Mouse (Mus musculus): Measurements from ENCODE around the gene Golga2. TPM values are rescaled to one million over a fixed set of nuclear protein-coding genes. Genes with fewer than 3 reads are reported as not detected.
A peak's percentile ranks its signal among the peaks of the same experiment; 100 is the strongest.

Golga2 gene
- polyA plus RNA-seq, 1 experiment from 2014 or later = 22.6 TPM

DNA sequence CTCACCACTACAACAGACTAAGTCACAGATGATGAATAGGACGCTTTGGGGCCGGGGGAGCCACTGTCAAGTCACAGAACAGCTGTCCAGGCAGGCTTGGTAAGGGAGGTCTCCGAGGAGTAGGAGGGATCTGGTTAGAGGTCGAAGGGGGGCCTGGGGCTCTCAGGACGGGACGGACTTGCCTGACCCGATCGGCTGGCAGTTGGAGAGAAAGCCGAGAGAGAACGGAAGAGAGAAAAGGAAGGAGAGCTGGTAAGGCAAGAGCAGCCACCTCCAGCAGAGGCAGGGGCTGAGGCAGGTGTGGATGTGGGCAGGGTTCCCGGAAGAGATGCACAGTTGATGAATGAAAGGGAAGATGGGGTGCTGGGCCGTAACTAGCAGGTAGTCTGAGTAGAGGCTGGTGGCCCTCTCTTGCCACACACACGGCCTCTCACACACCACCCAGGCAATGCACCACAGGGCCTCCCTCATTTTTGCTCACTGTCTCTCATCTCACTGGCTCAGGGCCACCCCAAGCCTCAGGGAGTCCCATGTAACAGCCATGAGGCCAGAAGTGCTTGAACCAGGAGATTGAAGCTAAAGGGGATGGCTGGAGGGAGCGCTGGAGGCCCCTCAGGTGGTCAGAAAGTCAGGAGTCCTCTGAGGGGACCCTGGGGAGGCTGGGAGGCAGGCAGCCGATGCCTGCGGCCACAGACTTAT is 21.8 kb downstream of the Golga2 start:
- H3K4me1 ChIP-seq (replicated peaks; ENCODE audit: control insufficient read depth, insufficient read depth, low read length) = peaks cover 6% of the 10 kb centered on the region; the same call in 1 of the 2 replicates
- H3K36me3 ChIP-seq (ENCODE audit: control insufficient read depth, insufficient read depth, low read length) = peaks cover 5% of the 10 kb centered on the region; the same call in 1 of the 2 replicates
- peaks cover 3% of the 10 kb centered on the region for H3K27me3 ChIP-seq (ENCODE audit: control insufficient read depth, insufficient read depth, low read length)
- ATAC-seq (replicated peaks; ENCODE audit: low FRiP score) (no peak), DNase-seq (ENCODE audit: low spot score) (peak; percentile 49)
- H3K9ac ChIP-seq (ENCODE audit: low read length) = no peak overlapping the region
- H3K4me3 ChIP-seq (ENCODE audit: low read depth, low read length) = no peak overlapping the region
- H3K27ac ChIP-seq (ENCODE audit: low read depth, low read length) = no peak overlapping the region
- H3K4me2 ChIP-seq (ENCODE audit: low read depth, low read length, severe bottlenecking) = no peak overlapping the region
- 92% methylated on average over 16 of the region's 16 CpGs for WGBS
- H3K9me3 ChIP-seq (ENCODE audit: control insufficient read depth, low read length) = no peaks in the 10 kb centered on the region

DNA sequence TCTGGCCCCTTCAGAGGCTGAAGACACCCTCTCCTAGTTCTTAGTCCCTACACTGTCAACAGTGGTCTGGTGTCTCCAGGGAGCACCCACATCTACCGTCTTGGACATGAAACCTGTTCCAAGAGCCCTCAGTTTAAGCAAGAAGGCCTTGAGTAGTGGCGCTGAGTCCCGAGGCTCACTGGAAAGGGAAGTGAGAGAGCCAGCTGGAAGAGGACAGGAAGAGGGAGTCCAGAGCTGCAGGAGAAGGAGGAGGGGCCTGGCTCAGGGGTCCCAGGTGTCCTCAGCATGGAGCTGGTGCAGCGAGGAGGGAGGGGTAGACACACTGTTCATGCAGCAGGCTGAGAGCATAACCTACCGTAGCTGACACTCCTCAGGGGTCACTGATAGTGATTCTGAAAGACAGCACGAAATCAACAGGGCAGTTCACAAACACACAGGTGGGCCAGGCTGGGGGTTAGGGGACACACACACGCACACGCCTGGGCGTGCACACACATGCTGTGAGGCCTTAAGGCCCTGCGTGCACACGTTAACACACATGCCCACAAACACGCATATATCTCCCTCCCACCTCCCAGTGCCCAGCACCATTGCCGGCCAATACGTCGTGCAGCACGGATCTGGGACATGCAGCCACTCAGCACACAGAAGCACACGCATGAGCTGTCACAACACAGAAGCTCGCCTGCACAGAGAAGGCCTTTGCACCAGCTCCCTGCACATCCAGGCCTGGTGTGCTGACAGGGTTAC is 23.1 kb downstream of the Golga2 start:
- WGBS = 90% methylated on average over 18 of the region's 18 CpGs
- no peak overlapping the region for H3K4me3 ChIP-seq (ENCODE audit: low read depth, low read length)
- no peaks in the 10 kb centered on the region for H3K9me3 ChIP-seq (ENCODE audit: control insufficient read depth, low read length)
- peaks cover 3% of the 10 kb centered on the region for H3K27me3 ChIP-seq (ENCODE audit: control insufficient read depth, insufficient read depth, low read length)
- H3K27ac ChIP-seq (ENCODE audit: low read depth, low read length) = no peak overlapping the region
- no peak overlapping the region for H3K9ac ChIP-seq (ENCODE audit: low read length)
- H3K4me1 ChIP-seq (replicated peaks; ENCODE audit: control insufficient read depth, insufficient read depth, low read length) = peaks cover 6% of the 10 kb centered on the region; the same call in 1 of the 2 replicates
- peaks cover 3% of the 10 kb centered on the region; the same call in 1 of the 2 replicates for H3K36me3 ChIP-seq (ENCODE audit: control insufficient read depth, insufficient read depth, low read length)
- ATAC-seq (replicated peaks; ENCODE audit: low FRiP score) = no peak
- no peak for DNase-seq (ENCODE audit: low spot score)
- H3K4me2 ChIP-seq (ENCODE audit: low read depth, low read length, severe bottlenecking) = no peak overlapping the region

DNA sequence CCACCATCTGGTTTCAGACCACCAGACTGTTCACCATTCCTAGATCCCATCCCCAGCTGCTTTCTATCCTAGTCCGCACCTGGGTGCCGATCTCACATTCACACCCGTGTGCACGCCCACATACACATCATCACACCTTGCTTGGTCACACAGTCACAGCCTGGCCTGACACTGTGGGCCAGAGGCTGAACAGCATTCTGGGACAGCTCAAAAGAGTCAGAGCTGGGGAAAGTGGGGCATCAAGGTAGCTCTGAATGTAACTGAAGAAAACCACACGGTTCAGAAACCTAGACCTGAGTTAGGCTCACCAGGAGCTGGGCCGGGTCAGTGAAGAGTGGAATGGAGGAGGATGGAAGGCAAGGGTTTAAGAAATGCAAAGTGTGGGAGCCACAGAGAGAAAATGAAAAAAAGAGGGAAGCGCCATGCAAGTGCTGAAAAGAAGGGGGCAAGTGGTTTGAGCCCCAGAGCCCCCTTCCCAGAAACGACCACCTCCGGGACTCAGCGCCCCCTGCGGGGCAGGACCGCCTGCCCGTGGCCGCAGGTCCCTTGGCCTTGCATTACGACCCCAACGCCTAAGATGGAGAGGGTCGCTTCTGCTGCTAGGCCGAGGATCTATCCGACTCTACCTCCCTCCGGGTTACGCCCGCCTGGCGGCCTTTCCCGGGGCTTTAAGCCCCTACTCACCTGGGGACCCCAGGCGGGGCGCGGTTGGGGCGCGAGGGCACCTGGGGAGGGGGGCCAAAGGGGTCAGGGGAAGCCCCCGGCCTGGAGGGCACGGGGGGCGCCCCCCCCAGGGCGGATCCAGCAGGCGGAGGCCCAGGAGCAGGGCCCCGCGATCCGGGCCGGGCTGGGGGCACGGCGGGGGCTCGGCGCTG is 24.5 kb downstream of the Golga2 start:
- ATAC-seq (replicated peaks; ENCODE audit: low FRiP score) = peak; percentile 28
- peaks cover 6% of the 10 kb centered on the region; the same call in 1 of the 2 replicates for H3K4me1 ChIP-seq (replicated peaks; ENCODE audit: control insufficient read depth, insufficient read depth, low read length)
- peaks cover 3% of the 10 kb centered on the region for H3K27me3 ChIP-seq (ENCODE audit: control insufficient read depth, insufficient read depth, low read length)
- peak; percentile 67 for DNase-seq (ENCODE audit: low spot score)
- 10% methylated on average over 41 of the region's 42 CpGs for WGBS
- H3K36me3 ChIP-seq (ENCODE audit: control insufficient read depth, insufficient read depth, low read length) = no peaks in the 10 kb centered on the region
- peak overlapping the region; percentile 66 for H3K4me3 ChIP-seq (ENCODE audit: low read depth, low read length)
- H3K9ac ChIP-seq (ENCODE audit: low read length) = peak overlapping the region; percentile 81
- peak overlapping the region; percentile 100 for H3K4me2 ChIP-seq (ENCODE audit: low read depth, low read length, severe bottlenecking)
- no peaks in the 10 kb centered on the region for H3K9me3 ChIP-seq (ENCODE audit: control insufficient read depth, low read length)
- H3K27ac ChIP-seq (ENCODE audit: low read depth, low read length) = no peak overlapping the region

DNA sequence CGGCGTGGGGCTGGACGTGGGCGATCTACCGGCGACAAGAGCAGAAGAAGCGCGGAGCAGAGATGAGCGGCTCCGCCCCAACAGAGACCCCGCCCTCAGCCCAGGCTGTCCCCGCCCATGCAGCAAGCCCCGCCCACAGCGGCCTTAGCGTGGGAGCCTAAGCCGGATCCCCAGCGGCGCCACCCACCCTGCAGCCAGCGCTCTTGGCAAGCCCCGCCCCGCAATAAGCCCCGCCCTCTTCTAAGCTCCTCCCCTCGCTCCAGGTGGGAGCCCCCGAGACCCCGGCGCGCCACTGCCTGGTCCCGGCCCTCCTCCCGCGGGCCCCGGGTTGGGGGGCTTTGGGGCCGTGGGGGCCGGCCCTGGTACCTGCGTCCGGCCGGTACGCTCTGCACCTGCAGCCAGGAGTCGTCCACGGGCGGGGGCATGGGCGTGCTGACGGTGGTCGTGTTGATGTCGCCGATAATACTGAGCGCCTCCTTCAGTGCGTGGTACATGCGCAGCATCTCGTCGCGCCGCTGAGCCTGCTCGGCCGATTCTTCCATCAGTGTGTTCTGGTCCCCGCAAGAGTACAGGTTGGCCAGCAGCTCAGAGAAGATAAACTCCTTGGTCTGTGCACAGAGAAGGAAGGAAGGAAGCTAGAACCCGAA is 25.3 kb downstream of the Golga2 start:
- peak overlapping the region; percentile 100 for H3K4me2 ChIP-seq (ENCODE audit: low read depth, low read length, severe bottlenecking)
- peaks cover 3% of the 10 kb centered on the region for H3K27me3 ChIP-seq (ENCODE audit: control insufficient read depth, insufficient read depth, low read length)
- ATAC-seq (replicated peaks; ENCODE audit: low FRiP score) = peak; percentile 86
- H3K9me3 ChIP-seq (ENCODE audit: control insufficient read depth, low read length) = no peaks in the 10 kb centered on the region
- peak overlapping the region; percentile 81 for H3K9ac ChIP-seq (ENCODE audit: low read length)
- H3K4me1 ChIP-seq (replicated peaks; ENCODE audit: control insufficient read depth, insufficient read depth, low read length) = peaks cover 6% of the 10 kb centered on the region; the same call in 1 of the 2 replicates
- DNase-seq (ENCODE audit: low spot score) = peak; percentile 97
- H3K27ac ChIP-seq (ENCODE audit: low read depth, low read length) = no peak overlapping the region
- H3K4me3 ChIP-seq (ENCODE audit: low read depth, low read length) = peak overlapping the region; percentile 66
- H3K36me3 ChIP-seq (ENCODE audit: control insufficient read depth, insufficient read depth, low read length) = no peaks in the 10 kb centered on the region
- WGBS = 1% methylated on average over 40 of the region's 56 CpGs

DNA sequence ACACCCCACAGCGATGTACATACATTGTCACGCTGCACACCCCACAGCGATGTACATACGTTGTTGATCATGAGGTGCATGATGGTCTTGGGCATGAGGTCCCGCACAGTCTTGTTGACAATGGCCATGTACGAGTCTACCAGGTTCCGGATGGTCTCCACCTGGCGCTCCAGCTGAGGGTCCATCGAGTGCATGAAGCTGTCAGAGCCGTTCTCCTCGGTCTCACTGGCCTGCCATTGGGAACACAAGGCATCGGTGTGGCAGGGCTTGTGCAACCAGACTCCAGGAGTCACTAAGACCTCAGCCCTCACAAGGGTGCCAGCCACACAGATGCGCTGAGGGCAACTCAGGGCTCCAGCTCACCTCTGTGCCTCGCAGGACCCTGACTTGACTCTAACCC is 27.6 kb downstream of the Golga2 start:
- no peak overlapping the region for H3K9ac ChIP-seq (ENCODE audit: low read length)
- no peak overlapping the region for H3K27ac ChIP-seq (ENCODE audit: low read depth, low read length)
- H3K4me2 ChIP-seq (ENCODE audit: low read depth, low read length, severe bottlenecking) = no peak overlapping the region
- no peak for DNase-seq (ENCODE audit: low spot score)
- H3K27me3 ChIP-seq (ENCODE audit: control insufficient read depth, insufficient read depth, low read length) = peaks cover 3% of the 10 kb centered on the region
- peaks cover 13% of the 10 kb centered on the region; the same call in 1 of the 2 replicates for H3K4me1 ChIP-seq (replicated peaks; ENCODE audit: control insufficient read depth, insufficient read depth, low read length)
- no peak for ATAC-seq (replicated peaks; ENCODE audit: low FRiP score)
- H3K9me3 ChIP-seq (ENCODE audit: control insufficient read depth, low read length) = no peaks in the 10 kb centered on the region
- H3K4me3 ChIP-seq (ENCODE audit: low read depth, low read length) = no peak overlapping the region
- no peaks in the 10 kb centered on the region for H3K36me3 ChIP-seq (ENCODE audit: control insufficient read depth, insufficient read depth, low read length)
- WGBS = 95% methylated on average over 14 of the region's 14 CpGs

DNA sequence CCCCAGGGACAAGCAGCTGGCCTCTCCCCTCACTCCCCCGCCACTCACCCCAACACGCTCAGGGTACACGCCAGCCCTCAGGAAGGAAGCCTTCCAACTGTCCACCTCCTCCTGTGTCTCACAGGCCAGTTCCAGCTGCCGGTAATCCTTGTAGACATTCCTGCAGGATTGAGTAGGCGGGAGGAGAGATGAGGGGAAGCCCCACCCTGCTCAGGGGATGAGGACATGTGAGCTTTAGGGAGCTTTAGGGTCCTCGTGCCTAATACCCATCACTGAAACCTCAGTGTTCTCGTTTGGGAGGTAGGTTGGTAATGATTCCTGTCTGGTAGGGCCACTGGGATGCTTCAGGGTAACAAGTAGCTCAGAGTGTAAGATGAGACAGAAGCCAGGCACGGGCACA is 28.6 kb downstream of the Golga2 start:
- no peak for DNase-seq (ENCODE audit: low spot score)
- 8% methylated on average over 8 of the region's 8 CpGs for WGBS

DNA sequence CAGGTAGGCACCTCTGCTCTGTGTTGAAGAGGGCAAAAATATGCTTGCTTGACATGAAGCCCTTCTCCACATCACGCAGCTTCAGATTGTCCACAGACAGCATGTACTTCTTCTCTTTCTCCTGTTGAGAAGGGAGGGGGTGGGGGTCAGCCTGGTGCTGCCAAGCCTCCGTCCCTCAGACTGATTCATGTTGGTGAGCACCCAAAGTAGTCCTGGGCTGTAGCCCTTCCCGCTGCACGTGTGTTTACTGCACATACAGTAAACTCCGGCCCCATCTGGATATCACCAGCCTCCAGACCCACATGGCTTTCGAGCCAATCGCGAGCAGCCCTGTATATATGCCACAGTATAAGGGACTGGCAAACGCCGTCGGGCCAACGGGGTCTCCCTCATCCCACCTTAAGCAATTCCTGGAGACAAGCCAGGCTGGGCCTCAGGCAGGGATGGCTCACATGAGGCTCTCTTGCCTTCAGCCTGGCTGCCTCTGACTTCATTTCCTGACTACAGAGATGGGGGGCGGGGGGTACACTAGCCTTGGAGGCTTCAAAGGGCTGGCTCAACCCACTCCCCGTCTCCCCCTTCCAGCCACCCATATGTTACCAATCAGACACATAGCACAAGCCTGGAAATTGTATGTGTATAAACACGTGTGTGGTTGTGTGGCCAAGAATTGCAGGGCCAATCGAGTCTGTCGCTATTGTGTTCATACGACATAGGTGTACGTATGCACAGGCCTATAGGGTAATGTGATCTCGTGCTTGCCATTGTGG is 29.9 kb downstream of the Golga2 start:
- ATAC-seq (replicated peaks; ENCODE audit: low FRiP score) (no peak), DNase-seq (ENCODE audit: low spot score) (no peak)
- Histone ChIP-seq H3K27me3 (ENCODE audit: control insufficient read depth, insufficient read depth, low read length) (peaks cover 3% of the 10 kb centered on the region), H3K4me1 (replicated peaks; ENCODE audit: control insufficient read depth, insufficient read depth, low read length) (peaks cover 9% of the 10 kb centered on the region; the same call in 1 of the 2 replicates), H3K27ac (ENCODE audit: low read depth, low read length) (peak overlapping the region; percentile 59; the same call in 1 of the 2 replicates), H3K36me3 (ENCODE audit: control insufficient read depth, insufficient read depth, low read length) (no peaks in the 10 kb centered on the region), H3K4me3 (ENCODE audit: low read depth, low read length) (no peak overlapping the region), H3K4me2 (ENCODE audit: low read depth, low read length, severe bottlenecking) (no peak overlapping the region), H3K9ac (ENCODE audit: low read length) (no peak overlapping the region), H3K9me3 (ENCODE audit: control insufficient read depth, low read length) (no peaks in the 10 kb centered on the region)
- 80% methylated on average over 20 of the region's 20 CpGs for WGBS

More for the DNA sequence above, 28.6 kb downstream of the Golga2 start:
- no peaks in the 10 kb centered on the region for H3K9me3 ChIP-seq (ENCODE audit: control insufficient read depth, low read length)
- no peak overlapping the region for H3K4me2 ChIP-seq (ENCODE audit: low read depth, low read length, severe bottlenecking)
- 0 out of 2 replicates have a peak overlapping the region, but pooled peaks have one; percentile 2 for H3K27ac ChIP-seq (ENCODE audit: low read depth, low read length)
- peaks cover 15% of the 10 kb centered on the region; the same call in 1 of the 2 replicates for H3K4me1 ChIP-seq (replicated peaks; ENCODE audit: control insufficient read depth, insufficient read depth, low read length)
- H3K36me3 ChIP-seq (ENCODE audit: control insufficient read depth, insufficient read depth, low read length) = no peaks in the 10 kb centered on the region
- ATAC-seq (replicated peaks; ENCODE audit: low FRiP score) = no peak
- H3K4me3 ChIP-seq (ENCODE audit: low read depth, low read length) = no peak overlapping the region
- H3K27me3 ChIP-seq (ENCODE audit: control insufficient read depth, insufficient read depth, low read length) = peaks cover 3% of the 10 kb centered on the region
- no peak overlapping the region for H3K9ac ChIP-seq (ENCODE audit: low read length)

All from forebrain, embryonic 11.5 days (tissue).